ENCODE assay signal across 10 mouse cellular contexts in genomic region chr6:86586070-86586469, GRCm38 (mm10). TPM values are rescaled to one million over a fixed set of nuclear protein-coding genes. Genes with fewer than 3 reads are reported as not detected.
A peak's percentile ranks its signal among the peaks of the same experiment; 100 is the strongest.
DNase-seq lines count a peak whose midpoint lies in the region; ATAC-seq and TF ChIP-seq lines count a peak whose summit lies in the region.
"Had no signal": no experiment of that assay in that cellular context is flagged by ENCODE, and none has a peak within 500 bp of the region (broad histone marks: within the 10 kb centered on the region; RNA-seq: fewer than 3 reads in every experiment).

No protein-coding gene starts in this region.

- no peaks in the 10 kb centered on the region for H3K27me3 ChIP-seq in intestine, embryonic 16.5 days (replicated peaks; ENCODE audit: control insufficient read depth, insufficient read depth, low read length)
- no peaks in the 10 kb centered on the region for H3K27me3 ChIP-seq in neural tube, embryonic 15.5 days (replicated peaks)

- 55% methylated on average over 5 of the region's 5 CpGs for WGBS in intestine, embryonic 16.5 days
- 67% methylated on average over 5 of the region's 5 CpGs for WGBS in neural tube, embryonic 15.5 days

- H3K36me3 ChIP-seq in intestine, embryonic 16.5 days (ENCODE audit: control insufficient read depth, insufficient read depth, low read length), result no peaks in the 10 kb centered on the region
- no peaks in the 10 kb centered on the region for H3K36me3 ChIP-seq in neural tube, embryonic 15.5 days
- H3K36me3 ChIP-seq: liver, embryonic 13.5 days had no signal

- no peaks in the 10 kb centered on the region for H3K9me3 ChIP-seq in intestine, embryonic 16.5 days (ENCODE audit: control insufficient read depth, low read length)
- no peaks in the 10 kb centered on the region for H3K9me3 ChIP-seq in neural tube, embryonic 15.5 days (replicated peaks)
- H3K9me3 ChIP-seq: liver, embryonic 13.5 days had no signal

- no peak overlapping the region for H3K9ac ChIP-seq in intestine, embryonic 16.5 days (ENCODE audit: low read depth, low read length)
- no peak overlapping the region for H3K9ac ChIP-seq in neural tube, embryonic 15.5 days (replicated peaks)

- peaks cover 21% of the 10 kb centered on the region for H3K4me1 ChIP-seq in intestine, embryonic 16.5 days (ENCODE audit: control insufficient read depth, insufficient read depth, low read length)
- peaks cover 22% of the 10 kb centered on the region for H3K4me1 ChIP-seq in neural tube, embryonic 15.5 days

- TF ChIP-seq CTCF in gastrocnemius, adult 2 months (IDR thresholded peaks at IDR 0.05), result no peak
- no peak for TF ChIP-seq CTCF in layer of hippocampus, adult 2 months (conservative IDR thresholded peaks at IDR 0.05)

- H3K27ac ChIP-seq in gastrocnemius, adult 2 months, result peak overlapping the region; percentile 93
- peak overlapping the region; percentile 95 for H3K27ac ChIP-seq in layer of hippocampus, adult 2 months
- 0 out of 2 replicates have a peak overlapping the region, but pooled peaks have one; percentile 29 for H3K27ac ChIP-seq in intestine, embryonic 16.5 days (ENCODE audit: low read length)
- H3K27ac ChIP-seq in neural tube, embryonic 15.5 days (replicated peaks), result peak overlapping the region; percentile 93

- no peak for ATAC-seq in intestine, embryonic 16.5 days
- no peak for ATAC-seq in neural tube, embryonic 15.5 days (ENCODE audit: low FRiP score)
- ATAC-seq: inflammation-experienced regulatory T-cells, adult 6 months had no signal

- no peak overlapping the region for H3K4me2 ChIP-seq in intestine, embryonic 16.5 days (ENCODE audit: low read depth, low read length)
- no peak overlapping the region for H3K4me2 ChIP-seq in neural tube, embryonic 15.5 days

- H3K4me3 ChIP-seq in gastrocnemius, adult 2 months, result no peak overlapping the region
- H3K4me3 ChIP-seq in layer of hippocampus, adult 2 months, result no peak overlapping the region
- H3K4me3 ChIP-seq in intestine, embryonic 16.5 days (ENCODE audit: low read length), result no peak overlapping the region
- H3K4me3 ChIP-seq in neural tube, embryonic 15.5 days (replicated peaks), result no peak overlapping the region
- H3K4me3 ChIP-seq: liver, embryonic 13.5 days had no signal

- intact Hi-C loops in gastrocnemius, adult 2 months (cut with DNase I), result no loop called here
- intact Hi-C loops in gastrocnemius, postnatal 14 days (cut with DNase I; ENCODE audit: low total_unique reads), result no loop called here

- no peak for DNase-seq in gastrocnemius, adult 2 months
- no peak for DNase-seq in gastrocnemius, postnatal 14 days
- DNase-seq in layer of hippocampus, adult 2 months (ENCODE audit: low spot score in 2 of 2), result no peak
- no peak for DNase-seq in layer of hippocampus, postnatal 25 days (ENCODE audit: extremely low spot score in 1 of 2, low spot score in 1 of 2)
- no peak for DNase-seq in urinary bladder, adult 18-20 months (ENCODE audit: low spot score in 2 of 2)
- DNase-seq: liver, embryonic 13.5 days; thymus, adult 18-20 months had no signal

RNA-seq across cellular contexts. Expression of gene Asprv1, which starts 41.9 kb away (rescaled TPM):
- total RNA-seq in gastrocnemius, adult 2 months (2021), result not detected
- under 1 TPM in 1 of 2 experiments, not detected in 1; 0.13 TPM for total RNA-seq in gastrocnemius, postnatal 14 days (2021)
- total RNA-seq in layer of hippocampus, adult 2 months (2021), result 1 to 10 TPM; 1.2 to 1.9 TPM
- total RNA-seq in layer of hippocampus, postnatal 25 days (2021), result 1 to 10 TPM; 1.4 to 1.5 TPM
- 0.73 and 1.1 TPM in 2 replicates for polyA plus RNA-seq in intestine, embryonic 16.5 days (2015; fragmentation: Nextera tagmentation; extraction: Ambion mirVana)
- polyA plus RNA-seq in neural tube, embryonic 15.5 days (2015; fragmentation: Nextera tagmentation; extraction: Ambion mirVana), result 1.5 and 1.8 TPM in 2 replicates

RNA-seq across cellular contexts. Expression of gene Pcbp1, which starts 59.9 kb away (rescaled TPM):
- total RNA-seq in gastrocnemius, adult 2 months (2021), result 100 to 1,000 TPM; 121 to 128 TPM
- total RNA-seq in gastrocnemius, postnatal 14 days (2021), result 100 to 1,000 TPM; 128 to 164 TPM
- total RNA-seq in layer of hippocampus, adult 2 months (2021), result 100 to 1,000 TPM; 179 to 184 TPM
- 100 to 1,000 TPM; 187 to 192 TPM for total RNA-seq in layer of hippocampus, postnatal 25 days (2021)
- polyA plus RNA-seq in intestine, embryonic 16.5 days (2015; fragmentation: Nextera tagmentation; extraction: Ambion mirVana), result 173 and 183 TPM in 2 replicates
- 331 and 342 TPM in 2 replicates for polyA plus RNA-seq in neural tube, embryonic 15.5 days (2015; fragmentation: Nextera tagmentation; extraction: Ambion mirVana)

Comparison
In these comparisons a context has a peak if more than half of its experiments do, and no peak if none do; other contexts are left out.
1. H3K27ac ChIP-seq: peak in every context shown above with its lines; median percentile 95 in layer of hippocampus, adult 2 months; 93 in gastrocnemius, adult 2 months; 93 in neural tube, embryonic 15.5 days; 29 in intestine, embryonic 16.5 days.